Mouse (Mus musculus) retina, adult 2 months (tissue): ENCODE measurements around the gene Fmo5.
A peak's percentile ranks its signal among the peaks of the same experiment; 100 is the strongest.

Experiments used
- DNase-seq: peaks from one replicate; pipeline ENCODE4 v3.0.0-alpha.2; 2012; ENCODE audit warnings: low read depth, low spot score

The Fmo5 gene

DNA sequence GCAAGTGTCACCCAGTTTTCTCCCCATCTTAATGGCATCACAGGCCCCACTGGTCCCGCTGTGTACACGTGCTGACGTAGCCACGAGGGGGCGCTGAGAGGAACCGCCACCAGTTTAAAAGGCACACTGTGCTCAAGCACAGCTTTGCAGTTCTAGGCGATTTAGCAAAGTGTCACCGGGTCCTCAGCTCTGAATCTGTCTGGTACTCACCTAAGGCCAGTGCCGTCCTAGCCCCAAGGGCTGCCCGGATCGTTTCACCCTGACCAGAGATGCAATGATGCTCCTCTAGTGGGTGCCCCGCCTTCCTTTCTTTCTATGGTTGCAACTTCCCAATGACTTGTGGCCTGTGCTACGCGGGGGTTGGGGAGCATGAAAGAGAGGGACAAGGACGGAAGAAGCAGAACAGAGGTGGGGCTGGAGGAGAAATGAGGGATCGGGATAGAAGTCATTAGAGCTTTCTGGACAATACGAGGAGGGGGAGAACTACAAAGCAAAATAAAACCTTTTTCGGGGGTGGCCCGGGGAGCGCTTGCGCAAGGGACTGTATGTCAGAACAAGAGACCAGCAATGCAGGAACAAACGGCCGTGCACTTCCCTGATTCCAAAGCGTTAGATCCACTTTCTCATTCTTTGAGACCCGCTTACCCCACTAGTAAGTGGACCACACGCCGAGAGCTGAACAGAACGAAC is 52.2 kb downstream of the Fmo5 start:
- DNase-seq, result peak; percentile 32

DNA sequence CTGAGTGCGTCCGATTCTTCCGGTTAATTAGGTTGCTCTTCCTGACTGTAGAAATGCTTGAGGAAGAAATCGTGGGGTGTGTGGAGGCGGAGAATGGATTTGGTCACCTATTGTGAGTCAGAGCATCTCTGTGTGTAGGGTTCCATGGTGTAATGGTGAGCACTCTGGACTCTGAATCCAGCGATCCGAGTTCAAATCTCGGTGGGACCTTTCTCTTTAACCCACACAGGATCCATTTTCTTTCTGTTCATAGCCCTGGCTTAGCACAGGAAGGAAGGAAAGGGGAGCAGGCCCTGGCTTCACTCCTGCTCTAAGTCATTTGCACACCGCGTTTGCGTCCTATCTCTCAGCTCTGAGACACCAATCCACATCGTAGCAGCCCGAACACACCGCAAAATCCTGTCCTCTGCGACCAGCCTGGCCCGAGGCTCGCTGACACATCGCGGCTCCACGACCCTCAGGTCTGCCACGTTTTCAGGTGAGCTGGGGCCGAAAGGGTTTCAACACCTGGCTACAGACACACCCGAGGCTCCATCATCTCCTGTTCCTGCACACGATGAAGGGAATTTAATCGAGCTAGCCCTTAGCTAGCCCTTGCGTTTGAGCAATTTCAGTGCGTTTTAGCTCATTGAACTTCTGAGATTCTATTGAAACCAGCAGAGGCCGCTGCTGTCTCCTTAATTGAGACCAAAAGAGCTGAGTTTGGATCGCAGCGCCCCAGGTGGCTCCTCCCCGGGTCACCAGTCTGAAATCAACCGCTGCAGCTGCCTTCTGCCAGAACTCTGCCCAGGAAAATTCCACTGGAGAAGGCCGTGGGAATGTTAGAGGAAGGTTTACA is 52.9 kb downstream of the Fmo5 start:
- DNase-seq, result no peak

DNA sequence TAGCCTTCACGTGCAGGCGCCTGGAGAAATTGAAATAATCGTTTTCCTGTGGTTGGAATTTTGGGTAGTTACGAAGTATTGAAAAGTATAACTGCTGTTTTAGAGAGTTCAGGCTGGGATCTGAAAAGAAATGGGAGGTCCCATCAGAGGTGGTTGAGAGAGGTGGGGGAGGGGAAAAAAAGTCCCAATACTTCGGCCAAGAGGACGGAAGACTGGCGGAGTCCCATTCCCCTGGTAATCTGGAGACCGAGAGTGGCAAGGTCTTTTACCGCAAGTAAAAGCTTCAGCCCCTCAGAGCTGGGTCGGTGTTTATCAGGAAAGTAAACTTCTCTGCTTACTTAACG is 53.5 kb downstream of the Fmo5 start:
- DNase-seq, result no peak

DNA sequence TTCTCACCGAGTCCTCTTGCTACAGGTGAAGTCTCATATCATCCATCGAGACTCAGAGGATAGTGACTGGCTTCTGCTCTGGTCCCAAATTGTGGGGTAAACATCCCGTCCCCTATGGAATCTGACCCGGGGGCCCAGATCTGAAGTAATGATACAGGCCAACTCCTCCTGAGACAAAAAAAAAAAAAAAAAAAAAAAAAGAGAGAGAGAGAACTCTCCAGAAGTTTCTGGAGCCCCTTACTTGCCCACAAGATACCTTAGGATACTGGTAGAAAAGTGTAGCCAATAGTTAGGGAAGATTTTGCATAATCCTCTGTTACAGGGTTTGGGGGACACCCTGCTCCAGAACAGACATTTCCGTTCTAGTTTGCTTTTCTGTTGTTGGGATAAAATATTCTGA is 54.0 kb downstream of the Fmo5 start:
- no peak for DNase-seq

DNA sequence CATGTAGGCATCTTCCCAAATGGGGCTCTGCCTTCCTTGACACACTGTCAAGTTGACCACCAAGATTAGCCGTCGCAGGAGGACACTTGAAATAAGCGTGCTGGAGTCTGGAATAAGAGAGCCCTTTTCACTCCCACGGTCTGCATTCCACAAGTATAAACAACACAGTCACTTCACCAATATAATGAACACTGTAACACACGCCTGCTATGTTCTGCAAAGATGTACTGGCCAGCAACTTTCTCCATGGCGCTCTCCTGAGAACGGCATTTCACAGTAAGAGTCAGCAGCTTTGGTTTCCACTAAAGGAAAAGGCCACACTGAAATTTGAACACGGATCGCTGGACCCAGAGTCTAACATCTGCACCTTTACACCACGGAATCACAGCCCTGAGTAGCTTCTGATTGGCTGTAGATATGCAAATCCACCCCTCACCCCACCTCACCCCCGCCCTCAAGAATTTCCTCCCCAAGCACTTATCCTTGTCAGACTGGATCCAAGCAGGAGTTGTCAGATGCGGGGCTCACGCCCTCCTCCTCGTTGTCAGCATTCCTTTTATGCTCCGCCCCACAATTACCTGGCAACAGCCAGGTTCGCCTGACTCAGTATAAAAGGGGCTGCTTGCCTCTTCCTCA is 55.1 kb downstream of the Fmo5 start:
- no peak for DNase-seq

DNA sequence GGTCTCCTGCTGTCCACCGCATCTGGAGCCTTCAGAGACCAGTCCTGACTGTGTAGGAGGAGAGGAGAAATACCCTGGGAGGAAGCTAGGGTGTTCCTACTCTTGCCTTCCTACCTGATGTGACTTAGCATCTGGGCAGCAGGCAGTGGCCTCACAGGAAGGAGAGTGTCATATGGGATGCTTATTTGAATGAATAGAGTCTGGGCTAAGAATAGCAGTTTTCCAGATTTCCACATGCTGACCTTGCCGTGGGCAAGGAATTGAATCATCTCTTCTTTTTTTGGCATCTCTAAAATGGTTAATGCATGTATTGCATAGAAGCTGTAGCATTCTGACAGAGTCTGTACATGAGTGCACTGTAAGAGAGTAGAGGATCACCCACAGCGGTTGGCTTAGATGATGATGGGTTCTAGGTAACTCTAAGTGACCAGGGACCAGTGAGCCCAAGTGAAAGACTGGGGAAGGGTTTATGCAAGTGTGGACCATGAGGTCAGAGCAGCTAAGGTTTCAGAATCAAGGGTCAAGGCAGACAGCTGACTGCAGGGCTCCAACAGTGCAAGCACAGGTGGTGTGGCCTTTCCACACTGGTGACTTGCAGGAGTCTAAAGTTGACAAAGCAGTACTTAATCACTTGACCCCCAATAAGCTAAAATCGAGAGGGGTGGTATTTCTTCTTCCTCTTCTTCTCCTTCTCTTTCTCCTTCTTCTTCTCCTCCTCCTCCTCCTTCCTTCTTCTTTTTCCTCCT is 57.9 kb downstream of the Fmo5 start:
- DNase-seq, result no peak

DNA sequence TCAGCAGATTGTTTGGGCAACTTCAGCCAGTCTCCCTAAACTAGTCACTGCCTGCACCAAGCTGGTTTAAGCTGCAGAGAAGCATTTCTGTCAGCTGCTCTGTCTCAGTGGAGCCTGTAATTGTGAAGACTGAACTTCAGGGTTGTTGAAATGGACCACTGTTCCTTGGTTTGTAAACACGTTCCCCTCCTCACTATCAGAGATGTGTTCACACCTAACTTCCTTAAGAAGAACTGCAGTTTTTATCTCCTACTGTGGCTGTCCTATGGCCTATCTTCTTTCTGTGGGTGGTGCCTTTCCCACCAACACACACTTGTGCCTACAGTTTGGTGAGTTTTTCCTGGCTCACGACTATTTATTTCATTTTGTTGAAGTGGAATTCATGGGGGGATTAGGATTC is 60.7 kb downstream of the Fmo5 start:
- DNase-seq, result no peak

DNA sequence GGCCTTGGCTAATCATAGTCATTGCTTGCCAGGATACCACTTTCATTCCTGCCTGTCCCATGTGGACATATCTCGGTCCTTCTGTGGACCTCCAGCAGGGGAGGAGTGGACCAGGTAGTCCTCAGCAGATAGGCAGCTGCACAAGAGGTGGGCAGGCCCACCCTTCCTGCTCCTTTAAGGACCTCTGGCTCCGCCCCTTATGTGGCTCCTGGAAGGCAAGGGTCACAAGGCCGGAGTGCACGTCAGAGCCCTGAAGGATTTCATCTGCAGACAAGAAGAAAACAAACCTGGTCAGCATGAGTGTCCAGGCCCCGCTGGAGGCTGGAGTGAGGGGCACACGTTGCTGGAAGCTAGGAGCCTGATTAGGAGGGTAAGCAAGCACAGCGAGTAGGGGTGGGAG is 62.0 kb downstream of the Fmo5 start:
- DNase-seq, result no peak

DNA sequence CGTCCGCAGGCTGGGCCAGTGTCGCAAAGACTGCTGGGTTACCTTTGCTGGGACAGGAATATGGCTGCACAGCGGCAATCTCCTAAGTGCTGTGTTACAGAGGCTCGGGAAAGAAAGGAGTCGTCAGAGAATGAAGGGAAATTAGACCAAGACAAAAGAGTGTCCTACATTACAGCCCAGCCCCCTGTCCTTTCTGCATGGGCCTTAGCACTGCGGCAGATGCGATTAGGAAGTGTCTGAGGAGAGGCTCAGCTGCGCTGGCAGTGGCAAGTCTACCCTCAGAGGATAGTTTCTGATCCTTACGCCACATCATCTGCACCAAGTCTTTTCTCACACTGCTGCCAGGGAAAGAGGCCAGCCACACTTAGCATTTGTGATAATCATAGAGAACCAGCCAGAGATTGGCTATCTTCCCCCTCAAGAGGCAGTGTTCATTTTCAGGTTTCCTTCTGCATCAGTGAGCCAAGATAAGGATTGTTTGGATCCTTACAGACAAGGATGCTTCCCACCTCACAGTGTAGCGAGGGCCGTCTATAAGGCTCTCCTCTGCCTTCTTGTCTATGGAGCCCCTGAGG is 62.9 kb downstream of the Fmo5 start:
- DNase-seq, result no peak

DNA sequence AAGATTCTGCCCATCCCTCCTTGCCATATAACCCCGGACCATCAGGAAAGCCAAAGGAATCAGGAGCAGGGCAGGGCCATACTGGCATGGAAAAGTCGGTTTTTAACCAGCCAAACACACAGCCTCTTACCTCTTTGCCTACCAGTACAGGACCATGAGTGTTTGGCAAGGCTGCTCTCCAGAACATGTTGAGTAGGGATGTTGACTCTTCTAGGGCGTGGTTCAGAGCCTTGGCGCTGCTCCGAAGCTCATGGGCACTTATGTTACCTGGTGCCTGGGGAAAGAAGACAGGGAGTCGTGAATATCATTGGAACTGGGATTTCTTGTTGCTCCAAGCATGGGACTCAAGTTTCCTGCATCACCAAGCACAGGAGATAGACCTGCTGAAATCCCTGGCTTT is 65.2 kb downstream of the Fmo5 start:
- no peak for DNase-seq

DNA sequence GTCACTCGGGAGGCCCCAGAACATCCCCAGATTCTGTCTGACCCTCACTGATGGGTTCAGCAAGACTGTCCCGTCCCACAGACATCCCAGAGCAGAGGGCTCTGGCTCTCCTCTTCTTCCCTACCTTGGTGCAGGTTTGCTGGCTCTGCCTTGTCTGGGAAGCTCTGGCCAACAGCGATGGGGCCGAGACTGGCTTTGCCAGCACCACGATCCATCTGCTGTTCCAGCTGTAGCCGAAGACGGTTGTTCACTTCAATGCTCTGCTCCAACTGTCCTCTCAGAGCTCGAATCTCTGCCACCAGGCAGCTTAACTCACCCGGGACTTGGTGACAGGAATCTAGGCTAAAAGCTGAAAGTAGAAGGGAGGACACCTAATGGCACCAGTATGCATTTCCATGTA is 68.3 kb downstream of the Fmo5 start:
- DNase-seq, result no peak

DNA sequence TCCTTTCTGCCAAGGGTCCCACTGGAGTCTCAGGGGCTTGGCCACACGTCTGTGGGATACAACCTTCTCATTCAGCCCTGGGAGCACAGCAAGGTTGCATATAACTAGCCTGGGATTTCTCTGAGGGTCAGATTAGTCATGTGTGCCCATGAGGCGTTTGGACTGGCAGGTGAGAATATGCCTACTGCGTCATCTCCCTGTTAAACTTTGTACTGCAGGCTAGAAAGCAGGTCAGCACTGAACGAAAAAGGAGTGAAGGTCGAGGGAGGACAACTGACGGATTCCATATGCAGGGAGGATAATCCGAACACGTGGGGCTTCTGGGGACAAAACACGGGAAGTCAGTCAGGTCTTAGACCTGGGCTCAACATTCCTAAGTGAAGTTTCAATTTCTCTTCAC is 68.7 kb downstream of the Fmo5 start:
- DNase-seq, result no peak

DNA sequence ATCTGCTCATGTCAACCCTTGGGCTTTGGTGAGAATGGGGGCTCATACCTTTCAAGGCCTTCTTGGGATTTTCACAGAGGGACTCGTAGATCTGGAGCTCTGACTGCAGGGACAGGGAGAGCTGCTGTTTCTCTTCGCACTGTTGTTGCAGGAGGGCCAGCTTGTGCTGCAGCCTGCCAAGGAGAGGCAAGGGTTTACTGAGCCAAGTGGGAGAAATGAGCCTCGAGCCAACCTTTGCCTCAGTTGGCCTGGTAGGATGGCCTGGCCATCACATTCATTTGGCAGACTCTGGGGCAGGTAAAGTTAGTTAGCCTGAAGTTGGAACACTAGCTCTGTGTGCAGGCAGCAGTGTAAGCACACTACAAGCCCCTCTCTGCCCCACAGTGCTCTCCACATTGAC is 70.5 kb downstream of the Fmo5 start:
- DNase-seq, result no peak

DNA sequence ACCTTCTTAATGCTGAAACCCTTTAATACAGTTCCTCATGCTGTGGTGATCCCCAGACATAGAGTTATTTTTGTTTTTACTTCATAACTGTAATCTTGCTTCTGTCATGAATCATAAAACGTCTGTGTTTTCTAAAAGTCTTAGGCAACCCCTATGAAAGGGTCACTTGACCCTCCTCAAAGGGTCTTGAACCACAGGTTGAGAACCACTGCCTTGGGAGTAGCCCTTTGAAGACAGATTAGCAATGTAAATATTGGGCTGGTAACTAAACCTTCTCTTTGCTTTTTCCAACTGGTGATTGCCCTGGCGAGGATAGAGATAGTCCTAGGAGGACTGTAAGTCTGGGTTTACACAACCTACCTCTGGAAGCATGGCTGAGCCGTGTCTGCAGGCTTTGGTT is 72.6 kb downstream of the Fmo5 start:
- DNase-seq, result no peak

DNA sequence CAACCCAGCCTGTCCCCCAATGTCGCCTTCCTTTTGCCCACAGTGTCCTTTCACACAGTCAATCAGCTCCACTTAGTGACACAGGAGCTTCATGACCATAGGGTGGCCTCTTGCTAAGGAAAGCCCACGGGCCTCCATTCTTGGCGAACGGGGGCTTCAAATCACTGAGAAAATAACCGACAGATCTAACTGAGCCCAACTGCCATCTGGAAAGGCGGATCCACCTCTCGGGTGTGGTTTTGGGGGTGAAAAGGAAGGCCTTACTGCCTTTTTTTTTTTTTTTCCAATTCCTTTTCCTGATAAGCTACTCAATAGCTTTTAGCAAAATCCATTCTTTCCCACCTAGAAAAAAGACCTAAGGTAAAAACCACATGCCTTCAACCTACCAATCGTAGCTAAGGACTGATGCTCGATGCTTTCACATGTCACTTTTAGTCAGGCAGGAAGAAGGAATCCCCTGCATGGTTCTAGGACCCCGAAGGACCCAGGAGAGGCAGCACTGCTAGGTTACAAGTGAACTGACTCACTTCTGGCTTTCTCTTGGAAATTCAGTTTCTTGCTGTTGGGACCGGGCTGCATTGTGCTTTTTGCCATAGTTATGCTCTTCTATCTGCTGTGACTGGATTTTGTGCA is 74.0 kb downstream of the Fmo5 start:
- no peak for DNase-seq
